Mouse (Mus musculus): Measurements from ENCODE around the gene Ctnnd2. TPM values are rescaled to one million over a fixed set of nuclear protein-coding genes. Genes with fewer than 3 reads are reported as not detected.

The Ctnnd2 gene
- total and polyA plus RNA-seq, 3 experiments, result 0.10 to 0.35 (median 0.16) TPM

DNA sequence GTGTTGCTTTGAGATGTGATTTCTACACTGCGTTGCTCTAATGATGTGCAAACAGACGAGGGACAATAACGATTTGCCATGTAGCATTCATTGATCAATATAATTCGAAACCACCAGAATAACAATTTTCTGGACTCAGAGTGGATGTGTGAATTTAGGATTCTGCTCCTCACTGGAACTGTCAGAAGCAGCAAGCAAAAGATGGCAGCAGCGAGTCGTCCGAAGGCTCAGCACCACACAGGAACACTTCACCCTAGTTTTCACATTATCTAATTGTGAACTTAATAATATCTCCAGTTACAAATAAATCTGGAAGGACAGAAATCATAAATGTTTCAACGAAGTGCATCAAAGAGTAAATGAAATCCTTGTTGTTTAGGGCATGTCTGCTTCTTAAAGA lies 2.4 kb upstream of the Ctnnd2 start:
- no peak for TF ChIP-seq EP300 (IDR thresholded peaks at IDR 0.05; ENCODE audit: insufficient read depth, low read depth, low read length)
- TF ChIP-seq CTCF (IDR thresholded peaks at IDR 0.05), result no peak
- TF ChIP-seq POLR2A (IDR thresholded peaks at IDR 0.05; ENCODE audit: insufficient read depth, low read depth, low read length), result no peak
- 66% methylated on average over 8 of the region's 8 CpGs for WGBS
- intact Hi-C loops (cut with DNase I), result no loop called here

DNA sequence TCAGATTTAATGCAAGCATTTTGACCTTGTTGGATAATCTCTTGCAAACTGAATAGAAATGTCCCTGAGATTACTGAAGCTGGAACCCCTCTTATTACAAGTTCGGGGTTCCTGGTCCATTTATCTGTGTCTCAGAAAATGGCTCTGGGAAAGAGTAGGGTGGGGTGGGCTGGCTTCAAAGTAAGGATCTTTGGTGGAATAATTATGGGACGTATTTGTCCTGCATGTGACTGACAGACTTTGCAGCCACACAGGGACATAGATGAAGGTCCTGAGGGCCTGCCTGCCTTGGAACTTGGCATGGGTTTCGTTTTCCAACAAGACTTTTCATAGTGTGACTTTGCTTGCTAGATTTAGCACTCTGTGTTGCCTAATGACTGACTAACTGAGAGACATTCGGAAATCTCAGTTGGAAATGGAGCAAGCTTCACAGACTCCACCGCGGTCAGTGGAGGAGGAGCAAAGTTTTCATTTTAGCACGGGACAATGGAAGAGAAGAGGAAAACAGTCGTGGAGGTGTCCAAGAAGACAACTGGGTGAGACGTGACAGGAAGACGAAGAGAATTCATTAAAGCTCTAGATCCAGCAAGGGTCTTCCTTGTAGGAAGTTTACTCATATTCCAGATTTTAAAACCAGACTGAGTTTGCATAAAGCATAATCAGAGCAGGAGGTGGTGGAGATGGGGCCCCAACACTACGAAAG lies 749 bp upstream of the Ctnnd2 start:
- DNase-seq, result no peak
- Histone ChIP-seq H3K27ac (no peak overlapping the region), H3K4me3 (no peak overlapping the region), H3K79me2 (replicated peaks; ENCODE audit: control insufficient read depth, insufficient read depth, low read length) (no peaks in the 10 kb centered on the region), H3K27me3 (ENCODE audit: control insufficient read depth, insufficient read depth, low read length) (peaks cover 17% of the 10 kb centered on the region), H3K9ac (ENCODE audit: low read depth, low read length) (no peak overlapping the region), H3K4me1 (ENCODE audit: control insufficient read depth, insufficient read depth, low read length) (no peaks in the 10 kb centered on the region), H3K36me3 (ENCODE audit: control insufficient read depth, insufficient read depth, low read length) (no peaks in the 10 kb centered on the region)
- intact Hi-C loops (cut with DNase I), result no loop called here
- TF ChIP-seq EP300 (IDR thresholded peaks at IDR 0.05; ENCODE audit: insufficient read depth, low read depth, low read length), result no peak
- TF ChIP-seq POLR2A (IDR thresholded peaks at IDR 0.05; ENCODE audit: insufficient read depth, low read depth, low read length), result no peak
- no peak for TF ChIP-seq CTCF (IDR thresholded peaks at IDR 0.05)
- 16% methylated on average over 11 of the region's 11 CpGs for WGBS

More for the DNA sequence above, 2.4 kb upstream of the Ctnnd2 start:
- H3K4me1 ChIP-seq (ENCODE audit: control insufficient read depth, insufficient read depth, low read length), result no peaks in the 10 kb centered on the region
- peaks cover 17% of the 10 kb centered on the region for H3K27me3 ChIP-seq (ENCODE audit: control insufficient read depth, insufficient read depth, low read length)
- no peak overlapping the region for H3K27ac ChIP-seq
- no peaks in the 10 kb centered on the region for H3K79me2 ChIP-seq (replicated peaks; ENCODE audit: control insufficient read depth, insufficient read depth, low read length)
- H3K4me3 ChIP-seq, result no peak overlapping the region
- no peak overlapping the region for H3K9ac ChIP-seq (ENCODE audit: low read depth, low read length)
- no peaks in the 10 kb centered on the region for H3K36me3 ChIP-seq (ENCODE audit: control insufficient read depth, insufficient read depth, low read length)
- no peak for DNase-seq

DNA sequence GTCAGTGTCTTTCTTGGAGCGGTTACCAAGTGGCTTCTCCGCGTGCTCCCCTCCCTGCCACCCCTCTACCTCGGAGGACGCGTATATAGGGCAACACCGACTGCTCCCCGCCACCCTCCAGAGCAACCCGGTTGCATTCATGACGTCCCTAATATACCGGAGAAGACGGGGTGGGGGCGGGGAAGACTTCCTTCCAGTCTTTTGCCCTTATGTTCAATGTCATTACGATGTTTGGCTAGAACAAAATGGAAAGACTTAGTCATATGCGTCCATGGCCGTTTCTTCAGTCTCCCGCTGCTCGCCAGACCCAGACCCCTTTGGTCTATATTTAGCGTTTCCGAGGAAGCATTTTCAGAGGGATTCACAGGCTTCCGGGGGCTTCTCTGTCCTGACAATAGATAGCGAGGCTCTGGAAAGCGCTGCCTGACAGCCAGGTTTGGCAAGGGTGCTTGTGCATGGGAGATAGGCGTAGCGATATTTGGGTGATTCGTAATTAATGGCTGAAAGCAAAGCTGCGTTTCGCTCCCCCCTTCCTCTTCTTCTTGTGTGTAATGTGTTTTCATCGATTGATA lies 1.1 kb downstream of the Ctnnd2 start:
- no peak for DNase-seq
- Histone ChIP-seq H3K4me1 (ENCODE audit: control insufficient read depth, insufficient read depth, low read length) (no peaks in the 10 kb centered on the region), H3K9ac (ENCODE audit: low read depth, low read length) (no peak overlapping the region), H3K27ac (no peak overlapping the region), H3K79me2 (replicated peaks; ENCODE audit: control insufficient read depth, insufficient read depth, low read length) (no peaks in the 10 kb centered on the region), H3K36me3 (ENCODE audit: control insufficient read depth, insufficient read depth, low read length) (no peaks in the 10 kb centered on the region), H3K4me3 (no peak overlapping the region), H3K27me3 (ENCODE audit: control insufficient read depth, insufficient read depth, low read length) (peaks cover 17% of the 10 kb centered on the region)
- TF ChIP-seq POLR2A (IDR thresholded peaks at IDR 0.05; ENCODE audit: insufficient read depth, low read depth, low read length) (no peak), CTCF (IDR thresholded peaks at IDR 0.05) (no peak), EP300 (IDR thresholded peaks at IDR 0.05; ENCODE audit: insufficient read depth, low read depth, low read length) (no peak)
- intact Hi-C loops (cut with DNase I), result no loop called here
- 1% methylated on average over 28 of the region's 29 CpGs for WGBS

DNA sequence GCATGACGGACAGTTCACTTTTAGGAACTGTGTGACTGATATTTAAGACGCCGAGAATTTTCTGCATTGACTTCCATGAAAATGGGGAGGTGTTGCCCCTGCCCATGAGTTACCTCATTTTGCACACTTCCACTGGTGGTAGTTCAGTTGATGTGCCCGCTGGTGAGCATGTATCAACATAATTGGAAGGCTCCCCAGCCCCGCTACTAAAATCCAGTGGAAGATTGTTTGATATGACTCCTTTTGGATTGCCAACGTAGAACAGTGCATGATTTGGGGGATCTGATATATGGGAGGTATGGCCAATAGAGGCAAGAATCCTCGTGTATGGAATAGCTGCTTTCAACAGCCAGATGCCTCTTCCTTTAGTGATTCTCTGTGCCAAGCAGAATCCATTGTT lies 1.9 kb downstream of the Ctnnd2 start:
- TF ChIP-seq CTCF (IDR thresholded peaks at IDR 0.05) (no peak), POLR2A (IDR thresholded peaks at IDR 0.05; ENCODE audit: insufficient read depth, low read depth, low read length) (no peak), EP300 (IDR thresholded peaks at IDR 0.05; ENCODE audit: insufficient read depth, low read depth, low read length) (no peak)
- Histone ChIP-seq H3K4me3 (no peak overlapping the region), H3K36me3 (ENCODE audit: control insufficient read depth, insufficient read depth, low read length) (no peaks in the 10 kb centered on the region), H3K79me2 (replicated peaks; ENCODE audit: control insufficient read depth, insufficient read depth, low read length) (no peaks in the 10 kb centered on the region), H3K27me3 (ENCODE audit: control insufficient read depth, insufficient read depth, low read length) (peaks cover 17% of the 10 kb centered on the region), H3K4me1 (ENCODE audit: control insufficient read depth, insufficient read depth, low read length) (no peaks in the 10 kb centered on the region), H3K9ac (ENCODE audit: low read depth, low read length) (no peak overlapping the region), H3K27ac (no peak overlapping the region)
- intact Hi-C loops (cut with DNase I), result no loop called here
- 49% methylated on average over 7 of the region's 7 CpGs for WGBS
- no peak for DNase-seq

DNA sequence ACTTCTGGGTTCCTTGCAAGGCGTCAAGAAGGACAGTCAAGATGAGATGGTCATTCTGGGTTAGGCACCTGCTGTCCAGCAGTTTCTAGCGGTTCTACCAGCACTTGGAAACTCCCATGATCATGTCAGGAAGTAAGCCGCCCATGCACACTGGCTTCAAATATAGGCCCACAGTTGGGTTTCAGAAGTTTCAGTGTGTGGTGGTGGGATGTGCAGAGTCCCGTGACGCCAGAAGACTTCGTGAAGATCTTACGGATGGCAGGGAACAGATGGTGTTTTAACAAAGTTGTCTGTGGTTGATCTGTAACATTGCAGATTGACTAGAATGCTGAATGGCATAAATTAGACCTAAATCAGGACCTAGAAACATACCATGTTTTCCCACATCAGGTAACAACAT lies 11.6 kb downstream of the Ctnnd2 start:
- H3K79me2 ChIP-seq (replicated peaks; ENCODE audit: control insufficient read depth, insufficient read depth, low read length), result no peaks in the 10 kb centered on the region

DNA sequence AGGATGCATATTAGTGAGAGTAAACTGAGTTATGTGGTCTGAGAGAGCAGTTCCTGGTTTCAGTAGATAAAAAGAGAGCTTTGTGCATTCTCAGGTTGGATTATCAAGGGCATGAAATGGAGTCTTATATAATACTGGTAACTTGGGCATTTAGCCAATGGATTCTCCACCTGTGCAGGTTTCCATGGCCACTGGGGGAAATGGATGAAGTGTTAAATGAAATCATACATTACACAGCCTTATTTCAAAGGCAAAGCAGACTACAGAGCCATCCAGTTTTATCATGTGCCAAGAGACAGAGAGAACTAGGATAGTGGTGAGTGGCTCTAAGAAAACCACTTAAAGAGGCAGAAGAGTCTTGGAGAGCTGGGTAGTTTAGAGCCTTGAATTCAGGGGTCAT lies 18.5 kb downstream of the Ctnnd2 start:
- no peaks in the 10 kb centered on the region for H3K79me2 ChIP-seq (replicated peaks; ENCODE audit: control insufficient read depth, insufficient read depth, low read length)
- no peak overlapping the region for H3K4me3 ChIP-seq
- DNase-seq, result no peak
- TF ChIP-seq CTCF (IDR thresholded peaks at IDR 0.05) (no peak), POLR2A (IDR thresholded peaks at IDR 0.05; ENCODE audit: insufficient read depth, low read depth, low read length) (no peak), EP300 (IDR thresholded peaks at IDR 0.05; ENCODE audit: insufficient read depth, low read depth, low read length) (no peak)
- no peak overlapping the region for H3K27ac ChIP-seq
- intact Hi-C loops (cut with DNase I), result no loop called here
- H3K36me3 ChIP-seq (ENCODE audit: control insufficient read depth, insufficient read depth, low read length), result no peaks in the 10 kb centered on the region
- H3K4me1 ChIP-seq (ENCODE audit: control insufficient read depth, insufficient read depth, low read length), result no peaks in the 10 kb centered on the region
- no peaks in the 10 kb centered on the region for H3K27me3 ChIP-seq (ENCODE audit: control insufficient read depth, insufficient read depth, low read length)
- H3K9ac ChIP-seq (ENCODE audit: low read depth, low read length), result no peak overlapping the region

More for the DNA sequence above, 11.6 kb downstream of the Ctnnd2 start:
- H3K36me3 ChIP-seq (ENCODE audit: control insufficient read depth, insufficient read depth, low read length), result no peaks in the 10 kb centered on the region
- H3K9ac ChIP-seq (ENCODE audit: low read depth, low read length), result no peak overlapping the region
- DNase-seq, result no peak
- H3K4me1 ChIP-seq (ENCODE audit: control insufficient read depth, insufficient read depth, low read length), result no peaks in the 10 kb centered on the region
- H3K4me3 ChIP-seq, result no peak overlapping the region
- no peak overlapping the region for H3K27ac ChIP-seq
- intact Hi-C loops (cut with DNase I), result no loop called here
- TF ChIP-seq POLR2A (IDR thresholded peaks at IDR 0.05; ENCODE audit: insufficient read depth, low read depth, low read length), result no peak
- no peak for TF ChIP-seq CTCF (IDR thresholded peaks at IDR 0.05)
- H3K27me3 ChIP-seq (ENCODE audit: control insufficient read depth, insufficient read depth, low read length), result no peaks in the 10 kb centered on the region
- 85% methylated on average over 7 of the region's 7 CpGs for WGBS
